Mouse (Mus musculus) CH12.LX (cell line): ENCODE measurements at regions not wholly inside any gene's neighbourhood (a gene's known extent, or its start where the extent isn't known, plus 50 kb on each side); places are given as distances from the start of the nearest gene placed in this dataset.

Source experiments
- CHD1 ChIP-seq: IDR thresholded peaks from 2 replicates; pipeline ENCODE4 v1.6.1; 2012; ENCODE audit warnings: low read depth, low read length, improper control_type of control experiment, inconsistent platforms
- CTCF ChIP-seq, 2 experiments: IDR thresholded peaks in 1 of 2; conservative IDR thresholded peaks in 1 of 2; 2 replicates each; pipeline ENCODE4 v1.5.1; 2011 to 2012; ENCODE audit warnings: low read depth in 2 of 2, low read length in 2 of 2, improper control_type of control experiment in 1 of 2, inconsistent platforms in 1 of 2, mild to moderate bottlenecking in 1 of 2, moderate library complexity in 1 of 2
- ETS1 ChIP-seq: conservative IDR thresholded peaks from 2 replicates; pipeline ENCODE4 v1.6.1; 2012; ENCODE audit warnings: low read depth, mild to moderate bottlenecking, inconsistent platforms, low read length, improper control_type of control experiment, moderate library complexity
- MAX ChIP-seq: IDR thresholded peaks from 2 replicates; pipeline ENCODE4 v1.6.1; 2011; ENCODE audit warnings: low read length, improper control_type of control experiment
- TBP ChIP-seq: conservative IDR thresholded peaks from 2 replicates; pipeline ENCODE4 v1.6.1; 2011; ENCODE audit warnings: low read depth, low read length, improper control_type of control experiment

DNA sequence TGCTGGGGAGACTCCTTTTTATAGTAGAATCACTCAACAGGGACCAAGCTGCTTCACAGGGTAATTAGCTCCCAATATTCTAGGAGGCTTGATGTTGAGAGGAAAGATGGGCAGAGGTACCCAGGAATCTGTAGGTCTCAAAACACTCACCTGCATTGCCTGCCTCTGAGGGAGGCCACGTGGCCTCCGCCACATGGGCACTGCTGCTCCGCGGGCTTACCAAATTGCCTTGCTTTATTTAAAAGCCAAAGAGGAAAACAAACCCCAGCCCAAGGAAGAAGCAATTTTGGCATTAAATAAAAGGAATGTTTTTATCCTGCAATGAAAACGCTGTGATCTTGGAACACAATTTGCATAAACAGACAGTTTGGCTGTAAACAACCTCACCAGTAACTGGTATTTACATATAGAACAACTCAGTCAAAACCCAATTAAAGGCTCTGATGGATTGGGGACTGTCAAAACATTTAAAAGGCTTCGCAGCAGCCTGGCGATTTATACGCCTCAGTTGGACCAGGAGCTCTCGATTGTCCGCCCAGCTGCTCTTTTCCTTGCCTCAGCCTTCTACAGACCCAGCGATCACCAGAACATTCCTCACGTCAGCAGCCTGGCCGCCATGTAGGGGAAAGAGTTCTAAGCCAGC is 259.3 kb upstream of the Kdm8 start:
- TF ChIP-seq CTCF (conservative IDR thresholded peaks at IDR 0.05 in 1 of 2, IDR thresholded peaks at IDR 0.05 in 1 of 2; ENCODE audit: low read depth in 2 of 2, low read length in 2 of 2) (no peak), ETS1 (no peak), TBP (no peak), CHD1 (no peak), MAX (no peak)
